Mouse (Mus musculus): ENCODE results near the gene Ctf2.
A peak's percentile ranks its signal among the peaks of the same experiment; 100 is the strongest.
"Not testable (repeated sequence)": the region's sequence is repeated elsewhere in the genome, so short reads cannot be mapped to it uniquely, and the experiment has no call there.

Ctf2 gene

DNA sequence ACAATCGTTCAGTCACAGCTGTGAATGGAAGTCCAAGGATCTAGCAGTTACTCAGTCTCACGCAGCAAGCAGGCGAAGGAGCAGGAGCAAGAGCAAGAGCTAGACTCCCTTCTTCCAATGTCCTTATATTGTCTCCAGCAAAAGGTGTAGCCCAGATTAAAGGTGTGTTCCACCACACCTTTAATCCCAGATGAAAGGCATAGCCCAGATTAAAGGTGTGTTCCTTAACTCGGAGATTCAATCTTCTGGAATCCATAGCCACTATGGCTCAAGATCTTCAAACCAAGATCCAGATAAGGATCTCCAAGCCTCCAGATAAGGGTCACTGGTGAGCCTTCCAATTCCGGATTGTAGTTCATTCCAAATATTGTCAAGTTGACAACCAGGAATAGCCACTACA is at the start of gene Ctf2:
TSS of gene Ctf2 (minus strand) at position 101 of the 400 bp plus-strand sequence.
- not testable (repeated sequence) for DNase-seq

GRCm38 (mm10) chr7:127778350-127778749 is 46.4 kb upstream of the Ctf2 start:
- no peak for DNase-seq

DNA sequence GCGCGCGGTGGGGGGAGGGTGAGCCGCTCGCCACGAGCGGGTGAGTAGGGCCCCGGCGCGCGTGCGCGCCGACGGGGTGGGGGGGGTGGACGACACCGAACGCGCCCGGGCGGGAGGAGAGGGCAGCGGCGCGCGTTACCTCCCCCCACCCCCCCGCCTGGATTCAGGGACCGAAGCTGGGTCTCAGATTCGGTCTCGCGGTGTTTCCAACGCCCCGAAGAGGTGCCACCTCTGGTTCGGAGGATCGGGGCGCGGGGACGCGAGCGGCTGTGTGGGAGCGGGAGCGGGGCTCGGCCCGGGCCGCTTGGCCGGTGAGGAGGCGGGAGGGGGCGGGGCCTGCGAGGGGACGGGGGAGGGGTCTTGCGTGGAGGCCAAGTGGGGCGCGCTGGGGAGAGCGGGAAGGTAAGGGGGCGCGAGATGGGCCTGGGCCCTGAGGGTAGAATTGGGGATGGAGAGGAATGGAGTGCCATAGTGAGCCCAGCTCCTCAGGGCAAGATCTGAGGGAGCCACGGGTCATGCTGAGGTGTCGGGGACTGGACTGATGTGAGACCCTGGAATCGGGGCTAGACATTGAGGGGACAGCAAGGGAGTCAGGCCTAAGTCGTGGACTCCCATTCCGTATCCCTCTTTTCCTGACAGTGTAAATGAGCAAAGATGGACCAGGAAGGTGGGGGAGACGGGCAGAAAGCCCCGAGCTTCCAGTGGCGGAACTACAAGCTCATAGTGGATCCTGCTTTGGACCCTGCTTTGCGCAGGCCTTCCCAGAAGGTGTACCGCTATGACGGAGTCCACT is 45.7 kb upstream of the Ctf2 start:
- peak; percentile 79 for DNase-seq

GRCm38 (mm10) chr7:127776878-127777473 is 45.0 kb upstream of the Ctf2 start:
- peak; percentile 99 for DNase-seq

DNA sequence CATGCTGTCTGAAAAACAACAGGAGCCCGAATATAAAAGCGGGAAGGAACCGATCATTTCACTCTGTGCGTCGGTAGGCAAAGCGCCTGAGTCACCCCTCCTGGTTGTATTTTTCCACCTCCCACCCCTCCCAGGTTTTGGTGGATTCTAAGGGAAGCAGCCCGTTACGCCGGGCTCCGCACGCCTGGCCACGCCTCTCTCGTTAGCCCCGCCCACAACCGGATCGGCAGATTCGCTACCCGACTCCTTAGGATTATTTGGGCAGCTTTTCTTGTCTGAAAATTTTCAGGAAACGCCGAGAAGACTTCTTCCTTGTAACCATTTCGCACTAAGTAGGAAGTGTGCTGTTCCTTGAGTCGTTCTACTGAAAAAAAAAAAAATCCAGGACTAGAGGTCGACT is 44.5 kb upstream of the Ctf2 start, which contains the start of gene Setd1a:
TSS of gene Setd1a (plus strand) at position 245 of the 400 bp plus-strand sequence.
- DNase-seq, result peak; percentile 91

DNA sequence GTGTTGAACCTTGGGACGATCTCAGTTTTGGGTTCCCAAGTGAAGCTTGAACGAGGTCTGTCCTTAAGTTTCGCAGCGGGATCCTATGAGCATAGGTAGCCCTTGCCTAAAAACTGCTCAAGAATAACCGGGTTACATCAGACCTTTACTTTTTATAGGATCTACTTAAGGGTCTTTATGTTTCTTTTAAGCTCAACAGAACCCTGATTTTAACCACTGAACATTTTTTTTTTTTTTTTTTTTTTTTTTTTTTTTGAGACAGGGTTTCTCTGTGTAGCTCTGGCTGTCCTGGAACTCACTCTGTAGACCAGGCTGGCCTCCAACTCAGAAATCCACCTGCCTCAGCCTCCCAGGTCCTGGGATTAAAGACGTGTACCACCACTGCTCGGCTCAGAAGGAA is 43.9 kb upstream of the Ctf2 start:
- not testable (repeated sequence) for DNase-seq

GRCm38 (mm10) chr7:127773664-127774384 is 41.9 kb upstream of the Ctf2 start:
- DNase-seq, result peak; percentile 80

GRCm38 (mm10) chr7:127772557-127772956 is 40.6 kb upstream of the Ctf2 start:
- DNase-seq, result no peak

DNA sequence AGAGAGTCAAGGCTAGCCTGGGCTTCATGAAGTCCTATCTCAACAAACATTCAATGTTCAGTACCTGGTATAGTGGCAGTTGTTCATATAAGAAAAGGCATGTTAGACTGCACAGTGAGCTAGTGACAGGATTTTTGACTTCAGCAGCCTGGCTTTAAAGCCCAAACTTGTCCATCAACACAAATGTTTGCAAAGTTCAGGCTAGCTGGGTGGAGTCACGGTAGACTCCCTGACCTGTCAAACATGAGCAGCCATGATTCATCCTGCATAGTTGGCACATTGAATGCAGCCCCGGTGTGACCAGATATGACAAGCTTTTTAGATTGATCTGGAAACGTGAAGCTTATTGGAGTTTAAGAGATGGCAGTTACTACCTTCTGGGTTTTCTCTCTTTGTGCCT is 40.1 kb upstream of the Ctf2 start:
- no peak for DNase-seq

GRCm38 (mm10) chr7:127771262-127771661 is 39.3 kb upstream of the Ctf2 start:
- no peak for DNase-seq

DNA sequence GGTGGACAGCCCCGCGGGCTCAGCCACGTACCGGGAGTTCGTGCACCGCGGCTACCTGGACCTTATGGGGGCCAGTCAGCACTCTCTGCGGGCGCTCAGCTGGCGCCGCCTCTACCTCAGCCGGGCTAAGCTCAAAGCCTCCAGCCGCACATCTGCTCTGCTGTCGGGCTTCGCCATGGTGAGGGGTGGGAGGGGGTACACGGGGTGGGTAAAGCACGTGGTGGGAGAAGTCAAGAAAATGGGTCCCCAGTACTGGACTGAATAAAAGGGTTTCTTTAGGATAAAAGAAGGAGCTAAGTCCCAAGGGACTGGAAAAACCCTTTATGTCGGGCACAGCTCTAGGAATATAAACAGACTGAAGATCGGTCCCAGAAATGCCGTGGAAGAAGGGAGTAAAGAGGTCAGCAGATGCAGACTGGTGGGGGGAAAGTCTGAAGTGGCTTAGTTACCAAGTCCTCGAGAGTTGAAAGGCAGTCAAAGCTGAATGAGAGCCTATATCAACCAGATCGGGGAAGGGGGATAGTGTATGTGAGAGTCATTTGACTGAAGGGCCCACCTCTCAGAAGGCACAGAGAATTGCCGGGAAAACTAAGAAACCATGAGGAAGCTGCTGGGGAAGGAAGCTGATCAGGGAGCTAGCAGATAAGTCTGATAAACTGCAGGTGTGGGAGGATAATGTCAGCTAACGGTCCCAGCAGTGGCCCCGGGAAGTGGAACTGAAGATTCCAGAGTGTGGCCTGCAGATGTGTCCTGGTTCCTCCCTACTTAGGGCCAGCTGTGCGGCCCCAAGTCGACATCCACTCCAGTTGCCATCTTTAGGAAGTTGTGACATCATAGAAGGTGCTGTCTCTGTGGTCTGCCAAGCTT is 38.3 kb upstream of the Ctf2 start:
- no peak for DNase-seq

GRCm38 (mm10) chr7:127769651-127770038 is 37.7 kb upstream of the Ctf2 start, which contains the start of gene Orai3:
Gene Orai3 (plus strand): TSS chr7:127769815.
- peak; percentile 87 for DNase-seq

DNA sequence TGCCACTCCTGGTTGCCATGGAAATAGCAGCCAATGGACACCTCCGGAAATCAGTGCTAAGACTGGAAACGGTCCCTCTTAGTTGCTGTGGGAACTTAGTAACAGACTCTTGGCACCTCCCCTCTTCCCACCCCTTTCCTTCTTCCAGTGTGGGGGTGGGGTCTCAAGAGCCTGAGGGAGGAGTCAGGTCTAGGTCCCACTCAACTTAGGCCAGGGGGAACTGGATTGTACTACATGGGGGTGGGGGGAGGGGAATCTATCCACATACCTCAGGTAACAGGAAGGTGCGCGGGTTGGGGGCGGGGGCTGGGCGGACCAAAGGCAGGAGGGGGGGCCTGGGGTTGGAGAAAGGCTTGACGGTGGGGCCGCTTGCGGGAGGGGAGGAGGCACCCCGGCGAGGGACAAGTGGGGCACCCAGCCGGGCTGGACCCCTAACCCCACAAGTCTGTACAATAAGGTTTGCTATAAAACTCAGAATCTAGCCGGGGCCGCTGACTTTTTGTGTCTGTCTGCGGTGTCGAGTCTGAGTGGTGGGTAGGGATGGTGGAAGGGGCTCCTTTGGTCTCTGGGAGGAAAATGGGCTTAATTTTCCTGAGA is 37.1 kb upstream of the Ctf2 start:
- peak; percentile 98 for DNase-seq

DNA sequence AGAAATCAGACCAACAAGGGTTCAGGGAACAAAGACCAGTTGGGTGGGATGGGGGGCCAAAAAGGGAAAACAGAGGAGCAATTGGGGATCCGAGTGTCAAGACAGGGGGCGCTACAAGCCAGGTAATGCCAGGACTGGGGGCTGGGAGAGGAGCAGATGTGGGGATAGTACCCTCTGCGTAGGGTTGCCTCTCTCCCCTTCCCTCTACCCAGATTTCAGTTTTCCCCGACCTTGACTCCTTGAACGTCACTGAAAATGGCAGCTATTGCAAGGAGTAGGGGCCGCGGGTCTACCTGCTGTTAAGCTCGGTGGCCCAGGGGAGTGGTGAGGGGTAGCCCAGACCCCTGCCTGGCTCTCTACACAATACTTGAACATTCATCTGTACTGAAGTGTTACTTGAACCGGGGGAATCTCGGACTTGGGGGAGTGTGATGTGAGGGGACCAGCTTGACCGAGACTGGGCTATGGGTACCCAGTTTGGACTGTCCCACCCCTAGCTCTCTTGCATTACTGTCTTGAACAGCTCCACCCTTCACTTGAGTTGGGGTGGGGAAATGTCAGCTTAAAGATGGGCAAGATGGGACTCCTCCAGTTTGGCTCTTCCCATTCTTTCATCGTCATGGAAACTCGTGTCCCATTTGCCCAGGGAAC is 36.5 kb upstream of the Ctf2 start:
- DNase-seq, result peak; percentile 24

GRCm38 (mm10) chr7:127767671-127768345 is 35.8 kb upstream of the Ctf2 start:
- DNase-seq, result no peak

DNA sequence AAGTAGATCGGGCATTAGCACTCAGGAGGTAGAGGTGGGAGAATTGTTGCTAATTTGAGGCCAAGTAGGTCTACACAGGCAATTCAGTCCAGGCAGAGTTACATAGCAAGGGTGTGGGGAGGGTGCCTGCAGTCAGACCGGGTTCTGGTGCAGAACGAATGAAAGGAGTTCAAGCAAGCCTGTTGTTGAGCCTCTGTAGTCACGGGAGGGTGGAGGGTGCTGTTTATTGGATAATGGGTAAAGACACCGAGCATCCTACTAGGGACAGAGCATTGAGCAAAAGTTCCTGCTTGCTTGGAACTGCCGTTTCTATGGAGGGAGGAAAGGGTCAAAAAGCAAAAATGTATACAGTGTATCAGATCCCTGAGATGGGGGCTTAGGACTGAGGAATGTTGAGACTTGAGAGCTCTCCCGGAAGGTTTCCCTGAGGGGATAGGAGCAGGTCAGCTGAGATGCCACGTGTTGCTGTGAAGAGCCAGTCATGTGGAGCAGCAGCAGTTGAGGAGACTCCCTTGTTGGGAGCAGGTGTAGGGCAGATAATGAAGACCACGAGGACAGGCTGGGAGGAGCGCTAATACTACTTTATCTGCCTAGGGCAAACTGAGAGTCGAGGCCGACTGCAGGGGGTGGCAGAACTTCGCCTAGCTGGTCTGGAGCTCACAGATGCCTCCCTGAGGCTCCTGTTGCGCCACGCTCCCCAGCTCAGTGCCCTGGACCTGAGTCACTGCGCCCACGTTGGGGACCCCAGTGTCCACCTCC is 35.1 kb upstream of the Ctf2 start:
- no peak for DNase-seq

- no peak for DNase-seq
These were observed 33.8 kb upstream of the Ctf2 start for GRCm38 (mm10) chr7:127765756-127766155.

DNA sequence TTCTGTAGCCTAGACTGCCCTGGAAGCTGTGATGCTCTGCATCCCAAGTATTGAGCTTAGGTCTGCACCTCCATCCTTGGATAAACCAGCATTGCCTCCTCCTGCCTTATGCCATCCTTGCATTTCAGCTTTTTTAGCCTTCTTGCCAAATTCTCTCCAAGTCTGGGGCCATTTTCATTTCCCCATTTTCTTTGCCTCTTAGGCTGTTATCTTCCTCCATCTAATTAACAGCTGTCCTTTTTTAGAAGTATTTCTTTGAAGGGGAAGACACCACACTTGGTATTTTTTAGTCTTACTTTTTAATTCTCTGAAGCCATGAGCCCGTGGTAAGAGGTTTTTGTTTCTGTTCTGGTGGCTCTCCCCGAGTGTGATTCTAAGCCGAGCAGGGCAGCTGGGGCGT is 31.7 kb upstream of the Ctf2 start:
- no peak for DNase-seq

GRCm38 (mm10) chr7:127761026-127761425 is 29.1 kb upstream of the Ctf2 start:
- peak; percentile 83 for DNase-seq

DNA sequence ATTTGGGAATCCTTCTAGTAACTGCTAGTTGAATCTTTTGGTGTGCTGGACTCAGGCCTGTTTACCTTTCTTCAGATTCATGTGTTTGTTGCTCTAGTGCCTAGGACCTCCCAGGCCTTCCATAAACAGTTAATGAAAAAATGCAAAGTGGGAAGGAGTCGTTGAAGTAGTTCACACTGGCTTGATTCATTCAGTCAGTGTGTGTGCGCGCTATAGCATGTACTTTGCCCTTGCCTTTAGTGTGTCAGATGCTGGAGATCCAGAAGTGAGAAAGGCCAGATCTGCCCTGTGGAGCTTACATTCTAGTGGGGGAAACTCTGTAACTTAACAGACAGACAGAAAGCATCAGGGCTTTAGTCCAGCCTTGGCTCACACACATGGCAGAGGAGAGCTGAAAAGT is 28.5 kb upstream of the Ctf2 start:
- DNase-seq, result no peak

All from retina, postnatal 1 day (tissue).